Mouse (Mus musculus): ENCODE measurements at regions not wholly inside any gene's neighbourhood (a gene's known extent, or its start where the extent isn't known, plus 50 kb on each side); places are given as distances from the start of the nearest gene placed in this dataset.

- no peak for DNase-seq
Observed at GRCm38 (mm10) chr6:108910330-108910729, 81.9 kb downstream of the Edem1 start.

GRCm38 (mm10) chr6:108912539-108912938, 84.1 kb downstream of the Edem1 start:
- no peak for DNase-seq

GRCm38 (mm10) chr6:108919372-108919913, 91.0 kb downstream of the Edem1 start:
- DNase-seq: no peak

- no peak for DNase-seq
Observed at GRCm38 (mm10) chr6:108921181-108921580, 92.7 kb downstream of the Edem1 start.

GRCm38 (mm10) chr6:108922564-108922963, 94.1 kb downstream of the Edem1 start:
- no peak for DNase-seq

- no peak for DNase-seq
Observed at GRCm38 (mm10) chr6:108928981-108929380, 100.5 kb downstream of the Edem1 start.

GRCm38 (mm10) chr6:108938646-108939045, 110.2 kb downstream of the Edem1 start:
- DNase-seq: no peak

- DNase-seq: no peak
Observed at GRCm38 (mm10) chr6:108942288-108942687, 113.8 kb downstream of the Edem1 start.

GRCm38 (mm10) chr6:108952389-108952788, 123.9 kb downstream of the Edem1 start:
- no peak for DNase-seq

- no peak for DNase-seq
Observed at GRCm38 (mm10) chr6:108962810-108963209, 134.4 kb downstream of the Edem1 start.

GRCm38 (mm10) chr6:108963295-108963694, 134.9 kb downstream of the Edem1 start:
- peak in 1 of 2 experiments; percentile 4 for DNase-seq

- no peak for DNase-seq
Observed at GRCm38 (mm10) chr6:108969477-108970176, 141.2 kb downstream of the Edem1 start.

- DNase-seq: no peak
Observed at GRCm38 (mm10) chr6:108971415-108972089, 143.1 kb downstream of the Edem1 start.

- DNase-seq: no peak
Observed at GRCm38 (mm10) chr6:108973701-108974100, 145.3 kb downstream of the Edem1 start.

GRCm38 (mm10) chr6:108989506-108989905, 161.1 kb downstream of the Edem1 start:
- no peak for DNase-seq

- DNase-seq: no peak
Observed at GRCm38 (mm10) chr6:108993743-108994142, 165.3 kb downstream of the Edem1 start.

GRCm38 (mm10) chr6:109004443-109004842, 176.0 kb downstream of the Edem1 start:
- DNase-seq: no peak

GRCm38 (mm10) chr6:109009364-109009763, 180.9 kb downstream of the Edem1 start:
- no peak for DNase-seq

GRCm38 (mm10) chr6:109009793-109010192, 181.4 kb downstream of the Edem1 start:
- no peak for DNase-seq

- DNase-seq: no peak
Observed at GRCm38 (mm10) chr6:109019731-109020130, 191.3 kb downstream of the Edem1 start.
